Mouse (Mus musculus): ENCODE results near the gene Zfp948. TPM values are rescaled to one million over a fixed set of nuclear protein-coding genes. Genes with fewer than 3 reads are reported as not detected.

Gene Zfp948
- polyA plus RNA-seq, 2 experiments from 2014 or later, result 13.0 to 14.0 TPM

Other genes starting within 250 kb of the Zfp948 start
- 10 to 100 TPM; 18.3 to 20.2 TPM for gene Zfp677, start 183.3 kb upstream of the Zfp948 start, polyA plus RNA-seq (2017; shearing (Covaris generic))
- gene Zfp54, start 143.8 kb upstream of the Zfp948 start, polyA plus RNA-seq (2017; shearing (Covaris generic)), result 10 to 100 TPM; 11.7 to 13.0 TPM
- 10 to 100 TPM; 41.9 to 43.0 TPM for gene Zfp51, start 116.6 kb upstream of the Zfp948 start, polyA plus RNA-seq (2017; shearing (Covaris generic))
- gene Zfp53, start 78.0 kb upstream of the Zfp948 start, polyA plus RNA-seq (2017; shearing (Covaris generic)), result 10 to 100 TPM; 44.8 to 46.9 TPM
- 10 to 100 TPM; 20.8 to 21.6 TPM for gene Zfp52, start 31.5 kb upstream of the Zfp948 start, polyA plus RNA-seq (2017; shearing (Covaris generic))
- gene Zfp983, start 83.6 kb downstream of the Zfp948 start, polyA plus RNA-seq (2017; shearing (Covaris generic)), result 10 to 100 TPM in 1 of 2 experiments, 1 to 10 TPM in 1; 7.5 to 11.4 TPM
- 10 to 100 TPM; 12.6 to 12.8 TPM for gene Gm10226, start 124.9 kb downstream of the Zfp948 start, polyA plus RNA-seq (2017; shearing (Covaris generic))
- 1 to 10 TPM; 4.7 to 5.3 TPM for gene Zfp760, start 140.7 kb downstream of the Zfp948 start, polyA plus RNA-seq (2017; shearing (Covaris generic))
- gene Zfp229, start 163.8 kb downstream of the Zfp948 start, polyA plus RNA-seq (2017; shearing (Covaris generic)), result under 1 TPM; 0.32 TPM